Mouse (Mus musculus) urinary bladder, adult 2 months (tissue): ENCODE measurements around the gene Wdr1. TPM values are rescaled to one million over a fixed set of nuclear protein-coding genes. Genes with fewer than 3 reads are reported as not detected.
A peak's percentile ranks its signal among the peaks of the same experiment; 100 is the strongest.
"Not testable (repeated sequence)": the region's sequence is repeated elsewhere in the genome, so short reads cannot be mapped to it uniquely, and the experiment has no call there.

Source experiments
- DNase-seq: peaks from one replicate; pipeline ENCODE4 v3.0.0; 2022; ENCODE audit warnings: low spot score
- polyA plus RNA-seq: library from polyadenylated mRNA; depleted of rRNA; stranded (reverse); fragments of >200 nt; gene quantifications from 2 replicates; pipeline ENCODE4 v1.2.3, GENCODE M21; 2012

Wdr1 gene
- polyA plus RNA-seq, 1 experiment: 284 TPM

DNA sequence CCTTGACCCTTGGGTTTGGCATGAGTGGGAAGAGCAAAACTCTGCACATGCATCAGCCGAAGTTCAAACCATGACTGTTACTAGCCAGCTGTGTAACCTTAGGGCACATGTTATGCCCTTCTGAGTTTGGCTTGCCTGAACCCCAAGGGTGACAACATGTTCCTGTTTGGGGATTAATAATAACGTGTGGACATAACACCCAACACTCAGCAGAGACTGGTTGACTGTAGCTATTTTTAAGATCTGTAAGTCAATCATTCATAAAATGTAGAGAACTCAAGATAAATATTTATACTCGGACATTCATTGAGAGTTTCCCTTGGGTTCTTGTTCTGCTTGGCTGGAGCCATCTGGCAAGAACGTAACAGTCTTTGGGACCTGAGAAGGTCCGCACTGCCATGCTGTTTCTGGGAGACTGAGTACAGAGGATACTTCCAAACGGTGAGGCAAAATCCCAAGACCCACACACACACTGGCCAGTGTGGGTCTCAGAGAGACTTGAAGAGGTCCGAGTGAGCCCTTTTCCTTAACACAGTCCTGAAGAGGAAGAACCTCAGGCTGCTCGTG is 66.4 kb downstream of the Wdr1 start:
- DNase-seq: no peak

DNA sequence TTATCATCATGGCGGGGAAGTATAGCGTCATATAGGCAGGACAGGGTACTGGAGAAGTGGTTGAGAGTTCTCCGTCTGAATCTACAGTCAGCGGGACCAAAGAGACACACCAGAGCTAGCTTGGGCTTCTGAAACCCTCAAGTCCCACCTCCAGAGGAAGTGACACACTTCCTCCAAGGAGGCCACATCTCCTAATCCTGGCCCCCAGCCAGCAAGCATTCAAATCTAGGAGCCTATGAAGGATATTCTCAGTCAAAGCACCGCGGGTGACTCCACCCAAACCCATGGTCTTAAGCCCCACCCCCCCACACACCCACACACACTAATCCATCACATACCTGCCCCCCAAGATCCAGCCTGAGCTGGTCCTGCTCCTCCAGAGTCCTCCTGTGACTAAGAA is 69.1 kb downstream of the Wdr1 start:
- no peak for DNase-seq

DNA sequence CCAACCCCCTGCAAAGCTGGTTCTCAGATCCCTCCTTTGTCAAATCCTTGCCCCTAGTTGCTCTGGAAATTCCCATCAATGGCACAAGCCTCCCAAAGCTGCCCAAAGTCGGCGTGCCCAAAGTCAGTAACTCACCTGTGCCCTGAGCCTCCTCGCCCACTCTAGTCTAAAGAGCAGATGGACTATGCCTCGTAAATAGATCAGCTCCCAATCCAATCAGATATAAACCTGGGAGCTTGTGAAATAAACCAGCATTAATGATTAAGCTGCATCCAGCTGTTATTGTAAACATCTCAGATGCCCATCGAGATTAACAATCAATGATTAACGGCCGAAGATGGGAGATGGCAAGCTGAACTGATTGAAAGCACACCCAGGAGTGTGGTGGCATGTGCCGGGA is 71.3 kb downstream of the Wdr1 start:
- DNase-seq: no peak

- no peak for DNase-seq
Measured at GRCm38 (mm10) chr5:38489739-38490138, 73.3 kb downstream of the Wdr1 start.

- no peak for DNase-seq
Measured at GRCm38 (mm10) chr5:38488673-38489615, 74.1 kb downstream of the Wdr1 start.

GRCm38 (mm10) chr5:38488026-38488425 is 75.0 kb downstream of the Wdr1 start:
- no peak for DNase-seq

DNA sequence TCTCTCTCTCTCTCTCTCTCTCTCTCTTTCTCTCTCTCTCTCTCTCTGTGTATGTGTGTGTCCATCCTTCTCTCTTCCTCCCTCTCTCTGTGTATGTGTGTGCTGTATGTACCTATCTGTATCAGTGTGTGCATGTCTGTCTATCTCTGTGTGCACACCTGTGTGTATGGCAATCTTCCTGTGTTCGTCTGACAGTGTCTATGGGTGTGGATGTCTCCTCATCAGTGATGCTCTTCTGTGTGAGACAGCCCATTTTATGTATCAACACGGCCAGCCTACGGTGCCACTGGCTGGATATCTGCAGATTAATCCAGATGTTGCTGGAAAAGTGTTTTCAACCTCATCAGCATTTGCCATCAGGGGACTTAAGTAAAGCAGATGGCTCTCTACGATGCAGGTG is 75.8 kb downstream of the Wdr1 start:
- DNase-seq: no peak

- DNase-seq: no peak
Measured at GRCm38 (mm10) chr5:38485946-38486345, 77.1 kb downstream of the Wdr1 start.

GRCm38 (mm10) chr5:38483518-38484110 is 79.4 kb downstream of the Wdr1 start:
- no peak for DNase-seq

- no peak for DNase-seq
Measured at GRCm38 (mm10) chr5:38480822-38481707, 82.0 kb downstream of the Wdr1 start.

DNA sequence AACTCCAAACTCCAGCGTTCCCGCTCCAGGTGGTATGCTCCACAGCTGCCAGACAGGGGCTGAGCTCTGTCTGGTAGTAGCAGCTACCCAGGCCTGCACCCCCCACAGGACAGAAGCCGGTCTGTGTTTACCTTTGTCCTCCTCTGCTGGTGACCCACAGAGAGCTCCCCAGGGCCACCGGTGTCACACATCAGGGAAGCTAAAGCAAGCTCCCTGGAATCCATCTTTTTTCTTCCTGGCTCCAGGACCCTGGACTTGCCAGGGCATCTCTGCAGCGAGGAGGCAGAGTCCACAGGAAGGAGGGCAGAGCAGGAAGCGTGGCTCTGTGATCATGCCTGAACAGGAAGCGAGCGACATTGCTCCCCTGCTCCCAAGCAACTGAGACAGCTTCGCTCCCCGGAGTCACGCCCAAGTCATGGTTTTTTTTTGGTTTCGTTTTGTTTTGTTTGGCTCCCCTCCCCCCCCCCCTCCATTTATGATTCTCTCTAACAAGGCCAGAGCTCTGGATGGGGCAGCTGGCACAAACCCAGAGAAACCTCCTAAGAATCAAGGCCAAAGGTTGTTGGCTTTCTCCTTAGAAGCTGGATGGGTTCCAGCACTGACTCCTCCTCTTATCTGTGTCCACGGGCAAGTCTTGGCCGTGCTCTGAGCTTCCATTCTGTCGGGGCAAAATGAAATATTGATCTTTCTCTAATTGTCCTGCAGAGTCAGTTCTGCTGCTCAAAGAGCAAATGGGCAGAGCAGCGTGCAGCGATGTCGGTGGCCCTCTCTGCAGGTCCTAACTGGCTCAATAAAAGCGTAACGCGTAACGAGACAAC is 82.9 kb downstream of the Wdr1 start:
- peak; percentile 38 for DNase-seq

- DNase-seq: not testable (repeated sequence)
Measured at GRCm38 (mm10) chr5:38479545-38479907, 83.5 kb downstream of the Wdr1 start.

GRCm38 (mm10) chr5:38479027-38479426 is 84.0 kb downstream of the Wdr1 start:
- peak; percentile 19 for DNase-seq

DNA sequence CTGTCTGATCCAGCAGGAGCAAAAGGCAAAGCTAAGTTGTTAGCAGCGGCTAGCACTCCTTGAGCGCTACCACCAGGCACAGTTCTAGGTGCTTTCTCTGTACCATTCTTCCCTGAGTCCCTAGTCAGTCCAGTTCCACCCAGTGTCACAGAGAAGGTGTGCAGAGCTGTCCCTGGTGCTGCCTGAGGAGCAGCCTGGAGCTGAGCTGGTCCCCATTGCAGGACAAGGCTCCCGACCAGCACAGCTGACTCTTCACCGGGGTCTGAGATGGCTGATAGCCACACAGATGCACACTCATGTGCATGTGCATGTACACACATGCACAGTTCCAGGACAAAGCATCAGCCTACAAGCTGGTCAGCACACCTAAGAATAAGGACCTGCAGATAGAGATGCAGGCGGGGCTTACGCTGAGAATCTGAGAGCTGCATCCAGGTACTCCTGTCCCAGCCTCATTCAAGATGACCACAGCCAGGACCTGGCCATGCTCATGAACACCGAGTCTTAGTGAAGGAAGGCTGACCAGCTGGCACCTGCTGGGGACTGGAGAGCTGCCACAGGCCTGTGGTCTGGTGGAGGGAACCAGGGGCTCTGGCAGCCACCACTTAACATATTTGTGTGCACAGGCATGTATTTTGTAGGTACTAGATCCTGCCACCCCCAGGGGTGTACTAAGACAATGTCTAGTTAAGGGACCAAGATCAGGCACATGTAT is 85.1 kb downstream of the Wdr1 start:
- no peak for DNase-seq

DNA sequence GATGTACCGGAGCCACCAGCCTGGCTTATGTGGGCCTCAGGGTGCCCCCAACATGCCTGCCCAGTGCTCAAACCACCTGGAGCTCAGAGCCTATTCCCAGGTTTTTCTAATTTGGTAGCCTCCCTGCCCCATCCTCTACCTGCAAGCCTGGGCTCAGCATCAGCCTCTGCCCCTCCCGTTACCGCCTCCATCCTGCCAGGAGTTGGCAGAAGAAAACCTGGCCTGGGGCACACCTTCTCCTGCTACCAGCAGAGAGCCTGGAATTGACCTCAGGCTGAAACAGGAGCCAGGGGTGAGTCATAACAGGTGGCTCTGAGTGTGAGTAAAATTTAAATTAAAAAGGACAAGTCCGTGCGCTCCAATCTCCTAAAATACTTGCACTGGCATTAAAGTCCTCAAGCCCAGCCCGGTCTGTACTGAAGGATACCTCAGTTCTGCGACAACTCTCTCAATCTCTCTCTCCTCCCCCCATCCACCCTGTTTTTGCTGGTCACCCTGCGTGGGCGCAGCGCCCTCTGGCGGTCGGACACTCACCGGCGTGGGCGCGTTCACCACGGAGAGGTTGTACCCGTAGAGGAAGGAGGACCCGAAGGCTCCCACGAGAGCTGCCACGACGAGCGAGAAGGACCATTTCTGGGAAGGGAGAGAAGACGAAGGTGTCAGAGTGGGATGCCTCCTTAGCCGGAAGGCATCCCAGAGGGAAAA is 86.0 kb downstream of the Wdr1 start:
- no peak for DNase-seq
